Mouse (Mus musculus): Measurements from ENCODE around the gene Nlgn2. TPM values are rescaled to one million over a fixed set of nuclear protein-coding genes. Genes with fewer than 3 reads are reported as not detected.

Gene Nlgn2
- 1.6 and 2.2 TPM in 2 replicates for polyA plus RNA-seq (2015; fragmentation: Nextera tagmentation; extraction: Ambion mirVana)

GRCm38 (mm10) chr11:69837604-69837951 lies at the start of gene Nlgn2:
TSS of gene Nlgn2 (minus strand) at chr11:69837784.
- Histone ChIP-seq H3K27me3 (peaks cover 41% of the 10 kb centered on the region), H3K4me2 (peak within 1 kb of the TSS; percentile 95), H3K27ac (peak within 1 kb of the TSS; percentile 85), H3K4me1 (replicated peaks) (peaks cover 48% of the 10 kb centered on the region), H3K9ac (peak within 1 kb of the TSS; percentile 73), H3K4me3 (peak within 1 kb of the TSS; percentile 72), H3K9me3 (replicated peaks) (no peaks in the 10 kb centered on the region), H3K36me3 (no peaks in the 10 kb centered on the region)
- ATAC-seq (replicated peaks; ENCODE audit: insufficient number of reproducible peaks, insufficient read depth, low FRiP score, low read depth): peak; percentile 64; the same call in 1 of the 2 replicates
- under 1% methylated on average over 30 of the region's 32 CpGs for WGBS

GRCm38 (mm10) chr11:69886907-69887635 lies 49.5 kb upstream of the Nlgn2 start:
- H3K9me3 ChIP-seq (replicated peaks): no peaks in the 10 kb centered on the region
- peaks cover 35% of the 10 kb centered on the region for H3K4me1 ChIP-seq (replicated peaks)
- no peak overlapping the region for H3K27ac ChIP-seq
- WGBS: 49% methylated on average over 8 of the region's 8 CpGs
- no peak overlapping the region for H3K9ac ChIP-seq
- H3K27me3 ChIP-seq: peaks cover 3% of the 10 kb centered on the region; the same call in 1 of the 2 replicates
- H3K36me3 ChIP-seq: no peaks in the 10 kb centered on the region
- no peak overlapping the region for H3K4me3 ChIP-seq
- no peak for ATAC-seq (replicated peaks; ENCODE audit: insufficient number of reproducible peaks, insufficient read depth, low FRiP score, low read depth)
- H3K4me2 ChIP-seq: no peak overlapping the region

- Histone ChIP-seq H3K4me1 (replicated peaks) (peaks cover 30% of the 10 kb centered on the region), H3K9me3 (replicated peaks) (no peaks in the 10 kb centered on the region), H3K36me3 (no peaks in the 10 kb centered on the region), H3K4me2 (peak overlapping the region; percentile 13; the same call in 1 of the 2 replicates), H3K9ac (no peak overlapping the region), H3K27ac (peak overlapping the region; percentile 40), H3K4me3 (no peak overlapping the region), H3K27me3 (no peaks in the 10 kb centered on the region; the same call in 1 of the 2 replicates)
- 70% methylated on average over 8 of the region's 8 CpGs for WGBS
- ATAC-seq (replicated peaks; ENCODE audit: insufficient number of reproducible peaks, insufficient read depth, low FRiP score, low read depth): no peak
Measured at GRCm38 (mm10) chr11:69884663-69885062, 47.1 kb upstream of the Nlgn2 start.

GRCm38 (mm10) chr11:69884240-69884639 lies 46.7 kb upstream of the Nlgn2 start:
- Histone ChIP-seq H3K9me3 (replicated peaks) (no peaks in the 10 kb centered on the region), H3K27ac (peak overlapping the region; percentile 40), H3K9ac (no peak overlapping the region), H3K4me3 (no peak overlapping the region), H3K27me3 (no peaks in the 10 kb centered on the region; the same call in 1 of the 2 replicates), H3K36me3 (no peaks in the 10 kb centered on the region), H3K4me1 (replicated peaks) (peaks cover 32% of the 10 kb centered on the region), H3K4me2 (peak overlapping the region; percentile 13; the same call in 1 of the 2 replicates)
- no peak for ATAC-seq (replicated peaks; ENCODE audit: insufficient number of reproducible peaks, insufficient read depth, low FRiP score, low read depth)
- WGBS: 53% methylated on average over 9 of the region's 9 CpGs

GRCm38 (mm10) chr11:69883527-69884151 lies 46.1 kb upstream of the Nlgn2 start:
- ATAC-seq (replicated peaks; ENCODE audit: insufficient number of reproducible peaks, insufficient read depth, low FRiP score, low read depth): no peak
- Histone ChIP-seq H3K4me3 (no peak overlapping the region), H3K9me3 (replicated peaks) (no peaks in the 10 kb centered on the region), H3K9ac (no peak overlapping the region), H3K27ac (no peak overlapping the region; the same call in 1 of the 2 replicates), H3K4me1 (replicated peaks) (peaks cover 35% of the 10 kb centered on the region), H3K27me3 (no peaks in the 10 kb centered on the region; the same call in 1 of the 2 replicates), H3K36me3 (no peaks in the 10 kb centered on the region), H3K4me2 (no peak overlapping the region)
- WGBS: 79% methylated on average over 8 of the region's 8 CpGs

- Histone ChIP-seq H3K27me3 (no peaks in the 10 kb centered on the region; the same call in 1 of the 2 replicates), H3K9ac (no peak overlapping the region), H3K9me3 (replicated peaks) (no peaks in the 10 kb centered on the region), H3K27ac (no peak overlapping the region), H3K4me1 (replicated peaks) (peaks cover 35% of the 10 kb centered on the region), H3K4me3 (no peak overlapping the region), H3K4me2 (no peak overlapping the region), H3K36me3 (no peaks in the 10 kb centered on the region)
- WGBS: 62% methylated on average over 4 of the region's 4 CpGs
- no peak for ATAC-seq (replicated peaks; ENCODE audit: insufficient number of reproducible peaks, insufficient read depth, low FRiP score, low read depth)
Measured at GRCm38 (mm10) chr11:69883066-69883465, 45.5 kb upstream of the Nlgn2 start.

- Histone ChIP-seq H3K9me3 (replicated peaks) (no peaks in the 10 kb centered on the region), H3K4me3 (peak overlapping the region; percentile 64), H3K9ac (peak overlapping the region; percentile 74), H3K27ac (peak overlapping the region; percentile 92), H3K4me2 (peak overlapping the region; percentile 80), H3K36me3 (no peaks in the 10 kb centered on the region), H3K27me3 (no peaks in the 10 kb centered on the region; the same call in 1 of the 2 replicates), H3K4me1 (replicated peaks) (peaks cover 40% of the 10 kb centered on the region)
- ATAC-seq (replicated peaks; ENCODE audit: insufficient number of reproducible peaks, insufficient read depth, low FRiP score, low read depth): no peak
- 62% methylated on average over 21 of the region's 21 CpGs for WGBS
Measured at GRCm38 (mm10) chr11:69881787-69882670, 44.4 kb upstream of the Nlgn2 start.

GRCm38 (mm10) chr11:69880853-69881603 lies 43.4 kb upstream of the Nlgn2 start, which contains the start of gene Kctd11:
TSS of gene Kctd11 (minus strand) at chr11:69881406.
- H3K4me1 ChIP-seq (replicated peaks): peaks cover 47% of the 10 kb centered on the region

GRCm38 (mm10) chr11:69880506-69880852 lies 42.9 kb upstream of the Nlgn2 start:
- Histone ChIP-seq H3K9me3 (replicated peaks) (no peaks in the 10 kb centered on the region), H3K36me3 (no peaks in the 10 kb centered on the region), H3K4me3 (peak overlapping the region; percentile 64), H3K4me1 (replicated peaks) (peaks cover 52% of the 10 kb centered on the region), H3K4me2 (peak overlapping the region; percentile 80), H3K9ac (peak overlapping the region; percentile 74), H3K27ac (peak overlapping the region; percentile 92), H3K27me3 (no peaks in the 10 kb centered on the region; the same call in 1 of the 2 replicates)
- under 1% methylated on average over 18 of the region's 18 CpGs for WGBS
- peak; percentile 37 for ATAC-seq (replicated peaks; ENCODE audit: insufficient number of reproducible peaks, insufficient read depth, low FRiP score, low read depth)

More at GRCm38 (mm10) chr11:69880853-69881603, 43.4 kb upstream of the Nlgn2 start, which contains the start of gene Kctd11:
- peak; percentile 90 for ATAC-seq (replicated peaks; ENCODE audit: insufficient number of reproducible peaks, insufficient read depth, low FRiP score, low read depth)
- Histone ChIP-seq H3K27ac (peak within 1 kb of the TSS; percentile 92), H3K4me3 (peak within 1 kb of the TSS; percentile 64), H3K9ac (peak within 1 kb of the TSS; percentile 74), H3K36me3 (no peaks in the 10 kb centered on the region), H3K9me3 (replicated peaks) (no peaks in the 10 kb centered on the region), H3K27me3 (no peaks in the 10 kb centered on the region; the same call in 1 of the 2 replicates), H3K4me2 (peak within 1 kb of the TSS; percentile 80)
- WGBS: under 1% methylated on average over 46 of the region's 46 CpGs

- Histone ChIP-seq H3K27ac (no peak overlapping the region), H3K9me3 (replicated peaks) (no peaks in the 10 kb centered on the region), H3K4me2 (peak overlapping the region; percentile 80), H3K4me1 (replicated peaks) (peaks cover 52% of the 10 kb centered on the region), H3K9ac (peak overlapping the region; percentile 74), H3K27me3 (no peaks in the 10 kb centered on the region; the same call in 1 of the 2 replicates), H3K36me3 (no peaks in the 10 kb centered on the region), H3K4me3 (peak overlapping the region; percentile 64)
- WGBS: 49% methylated on average over 15 of the region's 15 CpGs
- no peak for ATAC-seq (replicated peaks; ENCODE audit: insufficient number of reproducible peaks, insufficient read depth, low FRiP score, low read depth)
Measured at GRCm38 (mm10) chr11:69879711-69880110, 42.1 kb upstream of the Nlgn2 start.
